Mouse (Mus musculus) spleen, postnatal 4 days (tissue): ENCODE results near the gene Gba.

Source experiments
- DNase-seq, 2 experiments: peaks; one replicate each; pipeline ENCODE4 v3.0.0; 2022; ENCODE audit warnings: low spot score in 2 of 2

Gba gene

GRCm38 (mm10) chr3:89238494-89238893 lies 35.8 kb downstream of the Gba start:
- DNase-seq = peak in 1 of 2 experiments; percentile 60

GRCm38 (mm10) chr3:89242331-89242895 lies 39.7 kb downstream of the Gba start:
- peak; percentile 70 to 89 for DNase-seq

GRCm38 (mm10) chr3:89243609-89244008 lies 40.9 kb downstream of the Gba start:
- DNase-seq = peak; percentile 66 to 80

GRCm38 (mm10) chr3:89244158-89244981 lies 41.6 kb downstream of the Gba start:
- peak in 1 of 2 experiments; percentile 70 for DNase-seq

- DNase-seq = peak; percentile 18 to 67
Measured at GRCm38 (mm10) chr3:89244982-89245687, 42.4 kb downstream of the Gba start.

- DNase-seq = peak; percentile 29 to 69
Measured at GRCm38 (mm10) chr3:89245688-89246171, 43.0 kb downstream of the Gba start, which contains the start of gene Krtcap2. Krtcap2 (plus strand) TSS chr3:89245966.

GRCm38 (mm10) chr3:89246261-89247100 lies 43.8 kb downstream of the Gba start, which contains the start of gene Trim46:
Trim46 (minus strand) TSS chr3:89246309.
- DNase-seq = peak; percentile 84 to 95

GRCm38 (mm10) chr3:89247466-89247865 lies 44.7 kb downstream of the Gba start:
- no peak for DNase-seq

- peak; percentile 63 to 81 for DNase-seq
Measured at GRCm38 (mm10) chr3:89250435-89251040, 47.8 kb downstream of the Gba start.

GRCm38 (mm10) chr3:89251365-89251895 lies 48.7 kb downstream of the Gba start:
- peak; percentile 68 to 81 for DNase-seq

GRCm38 (mm10) chr3:89254994-89255393 lies 52.3 kb downstream of the Gba start:
- DNase-seq = no peak

- DNase-seq = no peak
Measured at GRCm38 (mm10) chr3:89256177-89256576, 53.4 kb downstream of the Gba start.
